Mouse (Mus musculus) ES-Bruce4 (cell line): ENCODE data around the gene Aen. TPM values are rescaled to one million over a fixed set of nuclear protein-coding genes. Genes with fewer than 3 reads are reported as not detected.

Experiments
- H3K27ac ChIP-seq: 2 replicates; pipeline ENCODE4 v1.5.1; 2012; ENCODE audit warnings: low read length, inconsistent platforms; ENCODE audit not compliant: insufficient read depth
- H3K27me3 ChIP-seq: 2 replicates; pipeline ENCODE4 v1.6.1; 2012; ENCODE audit warnings: mild to moderate bottlenecking, low read length, inconsistent platforms; ENCODE audit not compliant: control insufficient read depth, poor library complexity, insufficient read depth, severe bottlenecking
- H3K36me3 ChIP-seq: 2 replicates; pipeline ENCODE4 v1.6.1; 2012; ENCODE audit warnings: inconsistent platforms, mild to moderate bottlenecking, low read length, moderate library complexity; ENCODE audit not compliant: control insufficient read depth, poor library complexity, insufficient read depth, severe bottlenecking
- H3K4me1 ChIP-seq: one replicate; pipeline ENCODE4 v1.8.1; 2011; ENCODE audit warnings: low read length; ENCODE audit not compliant: control insufficient read depth, insufficient read depth
- H3K4me3 ChIP-seq: 2 replicates; pipeline ENCODE4 v1.5.1; 2011; ENCODE audit warnings: low read depth, mild to moderate bottlenecking, low read length
- H3K9ac ChIP-seq: 2 replicates; pipeline ENCODE4 v1.6.1; 2012; ENCODE audit warnings: low read depth, mild to moderate bottlenecking, inconsistent platforms; ENCODE audit not compliant: poor library complexity, severe bottlenecking
- H3K9me3 ChIP-seq: replicated peaks from 2 replicates; pipeline ENCODE4 v1.6.1; 2012; ENCODE audit warnings: mild to moderate bottlenecking, low read length, inconsistent platforms; ENCODE audit not compliant: control insufficient read depth, poor library complexity, insufficient read depth, severe bottlenecking
- CTCF ChIP-seq: IDR thresholded peaks from one replicate; pipeline ENCODE4 v1.8.1; 2011; ENCODE audit warnings: low read depth, low read length
- EP300 ChIP-seq: IDR thresholded peaks from 2 replicates; pipeline ENCODE4 v1.6.1; 2011; ENCODE audit warnings: low read depth, low read length; ENCODE audit not compliant: insufficient read depth
- POLR2A ChIP-seq: IDR thresholded peaks from one replicate; pipeline ENCODE4 v1.8.1; 2011; ENCODE audit warnings: low read length; ENCODE audit not compliant: insufficient read depth
- polyA plus RNA-seq: library from polyadenylated mRNA; stranded (reverse); fragments of >200 nt; gene quantifications from 2 replicates; pipeline ENCODE4 v1.2.4, GENCODE M21; 2011; ENCODE audit warnings: low read depth; ENCODE audit not compliant: missing spikeins, insufficient read depth, insufficient read length

Gene Aen
- polyA plus RNA-seq, 1 experiment: 121 TPM

DNA sequence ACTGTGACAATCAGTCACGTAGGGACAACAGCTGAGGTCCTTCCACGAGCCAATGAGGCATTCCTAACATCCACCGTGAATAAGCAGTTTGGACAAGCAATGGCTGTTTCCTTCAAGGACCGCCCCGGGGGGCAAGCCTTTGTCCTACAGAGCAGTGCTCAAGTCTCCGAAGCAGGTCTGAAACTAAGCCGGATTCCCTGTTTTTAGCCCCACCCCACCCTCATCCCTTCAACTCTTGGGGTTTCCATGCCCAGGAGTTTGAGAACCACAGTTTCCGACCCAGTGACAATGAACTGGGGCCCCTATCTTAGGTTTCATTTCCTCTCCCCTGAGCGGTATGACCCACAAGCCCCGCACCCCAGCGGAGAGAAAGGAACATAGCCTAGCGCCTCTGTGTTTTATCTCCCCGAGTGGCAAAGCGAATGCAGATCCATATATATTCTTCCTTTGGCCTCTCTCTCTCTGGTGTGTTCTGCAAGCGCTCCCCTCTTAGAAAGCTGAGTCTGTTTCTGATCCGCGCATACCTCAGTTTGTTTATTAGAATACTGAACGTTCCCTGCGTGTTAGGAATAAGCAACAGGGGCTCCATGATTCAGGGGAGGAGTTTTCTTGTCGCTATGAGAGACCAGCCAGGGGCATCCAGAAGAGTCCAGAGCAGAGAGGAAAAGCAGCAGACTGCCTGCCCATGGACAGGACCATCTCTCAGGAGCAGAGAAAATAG is 16.8 kb downstream of the Aen start:
- Histone ChIP-seq H3K9ac (no peak overlapping the region), H3K9me3 (no peaks in the 10 kb centered on the region), H3K27ac (no peak overlapping the region), H3K4me1 (peaks cover 2% of the 10 kb centered on the region), H3K4me3 (no peak overlapping the region), H3K36me3 (no peaks in the 10 kb centered on the region), H3K27me3 (no peaks in the 10 kb centered on the region)
- TF ChIP-seq CTCF (no peak), EP300 (no peak), POLR2A (no peak)

GRCm38 (mm10) chr7:78912974-78913474 is 17.4 kb downstream of the Aen start, which contains the start of gene Isg20:
TSS of gene Isg20 (plus strand) at chr7:78913424.
- peaks cover 2% of the 10 kb centered on the region for H3K4me1 ChIP-seq
- H3K36me3 ChIP-seq: no peaks in the 10 kb centered on the region
- TF ChIP-seq EP300 (no peak), POLR2A (no peak), CTCF (no peak)
- no peaks in the 10 kb centered on the region for H3K27me3 ChIP-seq
- no peaks in the 10 kb centered on the region for H3K9me3 ChIP-seq
- H3K27ac ChIP-seq: no peak within 1 kb of the TSS
- H3K9ac ChIP-seq: no peak within 1 kb of the TSS
- H3K4me3 ChIP-seq: no peak within 1 kb of the TSS

GRCm38 (mm10) chr7:78913649-78914544 is 18.2 kb downstream of the Aen start:
- TF ChIP-seq EP300 (no peak), CTCF (no peak), POLR2A (no peak)
- H3K9me3 ChIP-seq: no peaks in the 10 kb centered on the region
- H3K27me3 ChIP-seq: no peaks in the 10 kb centered on the region
- no peak overlapping the region for H3K27ac ChIP-seq
- H3K4me3 ChIP-seq: no peak overlapping the region
- H3K9ac ChIP-seq: no peak overlapping the region
- H3K4me1 ChIP-seq: peaks cover 4% of the 10 kb centered on the region
- H3K36me3 ChIP-seq: no peaks in the 10 kb centered on the region

DNA sequence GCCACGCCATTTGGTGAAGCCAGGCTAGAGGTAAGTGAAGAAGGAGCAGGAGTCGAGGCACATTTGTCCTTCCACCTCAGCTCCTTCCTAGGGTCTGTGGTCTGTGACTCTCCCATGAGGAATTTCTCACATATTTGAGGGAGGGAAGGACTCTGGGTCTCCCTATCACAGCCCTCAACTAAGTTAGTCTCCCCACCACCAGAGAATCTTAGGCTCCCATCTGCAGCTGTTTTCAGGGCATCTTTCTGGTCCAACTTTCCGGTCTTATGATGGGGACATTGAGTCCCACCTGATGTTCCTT is 18.8 kb downstream of the Aen start:
- no peaks in the 10 kb centered on the region for H3K36me3 ChIP-seq
- no peaks in the 10 kb centered on the region for H3K27me3 ChIP-seq
- TF ChIP-seq POLR2A (no peak), EP300 (no peak), CTCF (no peak)
- H3K4me1 ChIP-seq: peaks cover 6% of the 10 kb centered on the region
- H3K9ac ChIP-seq: no peak overlapping the region
- no peak overlapping the region for H3K27ac ChIP-seq
- no peaks in the 10 kb centered on the region for H3K9me3 ChIP-seq
- H3K4me3 ChIP-seq: no peak overlapping the region

DNA sequence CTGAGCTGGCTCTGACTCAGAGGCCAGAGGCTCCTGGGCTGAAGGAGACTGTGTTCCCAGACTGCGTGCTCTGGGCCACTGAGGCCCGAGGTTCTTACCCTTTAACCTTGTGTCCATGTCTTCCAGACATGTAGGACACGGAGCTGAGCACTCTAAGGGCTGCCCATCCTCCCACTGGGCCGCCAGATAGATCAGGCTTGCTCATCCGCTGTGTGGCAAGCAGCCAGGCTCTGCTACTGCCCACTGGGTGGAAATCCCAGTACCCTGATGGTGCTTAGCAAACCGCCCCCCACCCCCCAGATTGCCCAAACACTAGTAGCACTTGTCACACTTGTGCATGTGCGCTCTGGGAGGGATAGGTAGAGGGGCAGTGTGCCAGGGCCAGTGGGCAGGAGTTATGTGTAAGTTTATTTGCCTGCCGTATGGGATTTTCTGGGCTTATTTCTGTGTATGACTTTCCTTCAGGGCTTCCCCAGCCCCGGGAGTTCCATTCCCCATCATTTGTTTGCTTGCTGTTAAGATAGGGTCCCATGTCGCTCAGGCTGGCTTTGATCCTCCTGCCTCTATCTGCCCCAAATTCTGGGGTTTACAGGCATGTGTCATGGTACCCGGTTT is 19.3 kb downstream of the Aen start:
- H3K9ac ChIP-seq: no peak overlapping the region
- 0 out of 2 replicates have a peak overlapping the region, but pooled peaks have one; percentile 2 for H3K4me3 ChIP-seq
- H3K27ac ChIP-seq: no peak overlapping the region
- no peaks in the 10 kb centered on the region for H3K9me3 ChIP-seq
- peaks cover 6% of the 10 kb centered on the region for H3K4me1 ChIP-seq
- H3K36me3 ChIP-seq: no peaks in the 10 kb centered on the region
- TF ChIP-seq CTCF: no peak
- TF ChIP-seq EP300: no peak
- no peak for TF ChIP-seq POLR2A
- no peaks in the 10 kb centered on the region for H3K27me3 ChIP-seq
